Mouse (Mus musculus): Measurements from ENCODE around the gene Kctd19. TPM values are rescaled to one million over a fixed set of nuclear protein-coding genes. Genes with fewer than 3 reads are reported as not detected.

The Kctd19 gene
- polyA plus RNA-seq, 2 experiments, result 0.04 TPM; not detected in 1

GRCm38 (mm10) chr8:105348450-105349095 is 64.7 kb downstream of the Kctd19 start, which contains the start of gene Slc9a5:
Slc9a5 (plus strand) TSS chr8:105348843.
- TF ChIP-seq POLR2A (IDR thresholded peaks at IDR 0.05; ENCODE audit: borderline replicate concordance, extremely low read depth, insufficient read depth, insufficient read length), result no peak
- Histone ChIP-seq H3K36me3 (ENCODE audit: control insufficient read depth, insufficient read depth, low read length) (no peaks in the 10 kb centered on the region), H3K4me1 (ENCODE audit: control insufficient read depth, insufficient read depth, low read length) (peaks cover 16% of the 10 kb centered on the region), H3K9ac (ENCODE audit: low read depth, low read length, severe bottlenecking) (peak within 1 kb of the TSS; percentile 70), H3K27me3 (ENCODE audit: control insufficient read depth, insufficient read depth, low read length) (no peaks in the 10 kb centered on the region), H3K27ac (replicated peaks; ENCODE audit: low read depth, low read length) (peak within 1 kb of the TSS; percentile 76), H3K4me3 (replicated peaks; ENCODE audit: low read length) (peak within 1 kb of the TSS; percentile 68), H3K4me2 (replicated peaks; ENCODE audit: low read depth, low read length, severe bottlenecking) (peak within 1 kb of the TSS; percentile 70), H3K9me3 (ENCODE audit: control insufficient read depth, low read length) (no peaks in the 10 kb centered on the region)
- ATAC-seq (ENCODE audit: low FRiP score, low read depth), result peak; percentile 8; the same call in 1 of the 2 replicates
- DNase-seq (ENCODE audit: low spot score), result peak; percentile 80
- under 1% methylated on average over 34 of the region's 34 CpGs for WGBS

DNA sequence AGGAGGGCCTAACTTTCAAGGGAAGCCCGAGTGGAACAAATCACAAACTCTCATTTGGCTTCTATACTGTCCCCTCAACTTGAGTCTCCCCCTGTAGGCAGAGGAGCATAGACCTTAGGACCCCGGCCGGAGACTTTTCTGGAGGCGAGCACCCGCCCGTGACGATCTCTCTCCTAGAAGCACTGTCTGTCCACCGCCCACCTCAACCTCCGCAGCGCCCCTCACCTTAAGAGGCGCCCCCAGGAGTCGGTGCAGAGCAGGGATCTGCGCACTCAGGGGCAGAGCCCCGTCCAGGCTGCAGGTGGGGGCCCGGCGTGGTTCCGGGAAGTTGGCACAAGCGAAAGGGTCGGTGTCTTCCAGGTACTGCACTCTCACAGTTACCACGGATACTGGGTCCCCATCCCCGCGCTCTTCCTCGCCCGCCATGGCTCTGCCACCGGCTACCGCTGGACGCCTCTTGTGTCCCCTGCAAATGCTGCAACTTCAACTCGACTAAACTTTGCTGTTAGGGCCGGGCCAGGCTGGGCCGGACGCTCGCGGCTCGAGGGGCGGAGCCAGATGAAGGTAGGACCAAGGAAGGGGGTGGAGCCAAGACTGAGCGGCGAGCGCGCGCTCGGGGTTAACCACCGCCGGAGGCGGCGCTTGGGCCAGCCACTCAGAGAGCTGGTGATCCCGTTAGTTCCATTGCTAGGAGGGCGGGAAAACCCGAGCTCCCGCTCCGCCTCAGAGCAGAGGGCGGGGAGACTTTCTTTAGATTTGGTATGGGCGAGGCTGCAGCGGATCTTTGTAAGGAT is 65.7 kb downstream of the Kctd19 start, which contains the start of gene Fhod1:
Fhod1 (minus strand) TSS at position 526 of the 794 bp plus-strand sequence.
- 3% methylated on average over 46 of the region's 53 CpGs for WGBS
- ATAC-seq (ENCODE audit: low FRiP score, low read depth) (peak; percentile 90), DNase-seq (ENCODE audit: low spot score) (peak; percentile 99)
- H3K27me3 ChIP-seq (ENCODE audit: control insufficient read depth, insufficient read depth, low read length), result no peaks in the 10 kb centered on the region
- peak within 1 kb of the TSS; percentile 76 for H3K27ac ChIP-seq (replicated peaks; ENCODE audit: low read depth, low read length)
- 0 out of 2 replicates have a peak, but pooled peaks have one; percentile 58 for TF ChIP-seq POLR2A (IDR thresholded peaks at IDR 0.05; ENCODE audit: borderline replicate concordance, extremely low read depth, insufficient read depth, insufficient read length)
- no peaks in the 10 kb centered on the region for H3K9me3 ChIP-seq (ENCODE audit: control insufficient read depth, low read length)
- H3K4me3 ChIP-seq (replicated peaks; ENCODE audit: low read length), result peak within 1 kb of the TSS; percentile 68
- H3K9ac ChIP-seq (ENCODE audit: low read depth, low read length, severe bottlenecking), result peak within 1 kb of the TSS; percentile 70
- no peaks in the 10 kb centered on the region for H3K36me3 ChIP-seq (ENCODE audit: control insufficient read depth, insufficient read depth, low read length)
- peak within 1 kb of the TSS; percentile 70 for H3K4me2 ChIP-seq (replicated peaks; ENCODE audit: low read depth, low read length, severe bottlenecking)
- H3K4me1 ChIP-seq (ENCODE audit: control insufficient read depth, insufficient read depth, low read length), result peaks cover 16% of the 10 kb centered on the region

DNA sequence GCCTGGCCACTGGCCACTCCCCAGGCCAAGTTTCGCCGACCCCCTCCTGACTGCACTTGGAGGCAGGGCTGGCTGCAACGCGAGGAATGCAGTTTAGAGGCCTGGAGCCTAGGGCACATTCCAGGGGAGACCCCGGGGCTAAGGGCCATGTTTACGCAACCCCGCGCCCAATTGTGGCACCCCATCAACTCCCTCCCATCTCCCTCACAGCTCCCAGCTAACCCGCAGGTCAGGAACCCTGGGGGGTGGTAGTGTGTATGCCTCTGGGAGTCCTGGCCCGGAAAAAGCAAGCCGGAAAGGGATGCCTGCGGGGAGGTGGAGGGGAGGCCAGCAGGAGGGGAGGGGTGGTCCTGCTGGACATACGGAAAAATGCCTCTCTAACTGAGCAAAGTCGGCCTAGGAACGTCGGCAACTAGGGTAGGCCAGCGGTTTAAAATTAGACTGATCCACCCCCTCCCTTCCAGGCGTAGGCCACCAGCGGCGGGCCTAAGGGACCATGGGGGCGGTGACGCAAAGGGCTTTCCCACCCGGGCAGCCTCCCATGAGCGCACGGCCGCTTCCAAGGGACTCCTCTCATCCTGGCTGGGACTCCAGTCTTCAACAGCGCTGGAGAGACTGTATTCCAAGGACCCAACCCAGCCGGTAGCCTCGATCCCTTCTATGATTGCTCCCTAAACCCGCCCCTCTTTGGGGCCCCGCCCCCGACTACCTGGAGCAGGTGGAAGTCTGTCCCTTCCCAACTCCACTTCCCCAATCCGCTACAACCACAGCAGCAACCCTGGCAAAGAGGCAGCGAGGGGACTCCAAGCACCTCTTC is 66.5 kb downstream of the Kctd19 start:
- Histone ChIP-seq H3K36me3 (ENCODE audit: control insufficient read depth, insufficient read depth, low read length) (no peaks in the 10 kb centered on the region), H3K4me2 (replicated peaks; ENCODE audit: low read depth, low read length, severe bottlenecking) (peak overlapping the region; percentile 70), H3K4me3 (replicated peaks; ENCODE audit: low read length) (peak overlapping the region; percentile 68), H3K27ac (replicated peaks; ENCODE audit: low read depth, low read length) (peak overlapping the region; percentile 52), H3K9ac (ENCODE audit: low read depth, low read length, severe bottlenecking) (peak overlapping the region; percentile 53), H3K9me3 (ENCODE audit: control insufficient read depth, low read length) (no peaks in the 10 kb centered on the region), H3K27me3 (ENCODE audit: control insufficient read depth, insufficient read depth, low read length) (no peaks in the 10 kb centered on the region), H3K4me1 (ENCODE audit: control insufficient read depth, insufficient read depth, low read length) (peaks cover 16% of the 10 kb centered on the region)
- peak; percentile 2; the same call in 1 of the 2 replicates for ATAC-seq (ENCODE audit: low FRiP score, low read depth)
- no peak for TF ChIP-seq POLR2A (IDR thresholded peaks at IDR 0.05; ENCODE audit: borderline replicate concordance, extremely low read depth, insufficient read depth, insufficient read length)
- peak; percentile 20 for DNase-seq (ENCODE audit: low spot score)
- 2% methylated on average over 29 of the region's 34 CpGs for WGBS

DNA sequence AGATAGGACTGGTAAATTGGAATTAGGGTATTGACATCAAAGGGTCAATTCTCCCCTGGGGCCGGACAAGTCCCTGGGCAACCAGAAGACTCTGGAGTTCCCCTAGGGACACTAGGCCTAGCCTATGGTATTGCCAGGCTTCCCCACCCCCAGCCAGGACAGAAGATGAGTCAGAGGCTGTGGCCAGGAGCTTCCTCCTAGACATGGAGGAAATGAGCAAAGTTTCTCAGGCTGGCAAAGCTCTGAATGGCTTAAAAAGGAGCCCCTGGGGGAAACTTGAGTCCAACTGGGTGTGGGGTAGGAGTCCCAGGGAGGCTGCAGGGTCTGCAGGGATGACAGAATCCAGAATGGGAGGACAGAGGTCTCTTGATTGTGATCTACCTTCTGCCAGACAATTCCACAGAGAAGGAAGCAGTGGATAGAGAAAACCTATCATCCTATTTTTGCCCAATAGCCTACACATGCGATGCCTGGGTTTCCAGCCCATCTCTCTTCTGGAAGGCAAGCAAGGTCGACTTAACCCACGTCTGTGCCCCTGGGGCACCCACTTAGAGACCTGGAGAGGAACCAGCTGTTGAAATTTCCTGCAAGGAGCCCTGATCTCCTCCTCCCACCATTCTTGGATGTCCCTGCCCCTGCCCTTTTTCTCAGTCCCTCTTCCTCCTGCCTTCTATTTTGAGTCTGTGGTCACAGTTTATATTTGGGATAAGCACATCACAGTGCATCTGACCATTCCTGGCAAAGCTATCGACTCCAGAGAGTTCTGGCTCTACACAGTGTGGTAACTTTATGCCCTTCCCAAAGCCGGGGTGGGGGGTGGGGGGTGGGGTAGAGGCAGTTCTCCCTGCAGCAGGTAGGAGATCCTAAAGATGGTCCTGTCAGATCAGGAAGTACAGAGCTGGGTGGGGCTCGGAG is 68.0 kb downstream of the Kctd19 start:
- H3K36me3 ChIP-seq (ENCODE audit: control insufficient read depth, insufficient read depth, low read length), result no peaks in the 10 kb centered on the region
- peaks cover 21% of the 10 kb centered on the region for H3K4me1 ChIP-seq (ENCODE audit: control insufficient read depth, insufficient read depth, low read length)
- no peaks in the 10 kb centered on the region for H3K9me3 ChIP-seq (ENCODE audit: control insufficient read depth, low read length)
- H3K27me3 ChIP-seq (ENCODE audit: control insufficient read depth, insufficient read depth, low read length), result no peaks in the 10 kb centered on the region
- no peak overlapping the region for H3K9ac ChIP-seq (ENCODE audit: low read depth, low read length, severe bottlenecking)
- TF ChIP-seq POLR2A (IDR thresholded peaks at IDR 0.05; ENCODE audit: borderline replicate concordance, extremely low read depth, insufficient read depth, insufficient read length), result no peak
- 60% methylated on average over 7 of the region's 7 CpGs for WGBS
- ATAC-seq (ENCODE audit: low FRiP score, low read depth) (no peak), DNase-seq (ENCODE audit: low spot score) (no peak)
- H3K4me2 ChIP-seq (replicated peaks; ENCODE audit: low read depth, low read length, severe bottlenecking), result peak overlapping the region; percentile 70; the same call in 1 of the 2 replicates
- no peak overlapping the region for H3K27ac ChIP-seq (replicated peaks; ENCODE audit: low read depth, low read length)
- no peak overlapping the region for H3K4me3 ChIP-seq (replicated peaks; ENCODE audit: low read length)

All from limb, embryonic 14.5 days (tissue).